Mouse (Mus musculus): ENCODE results near the gene Syne1. TPM values are rescaled to one million over a fixed set of nuclear protein-coding genes. Genes with fewer than 3 reads are reported as not detected.

The Syne1 gene
- polyA plus RNA-seq, 1 experiment = 17.5 TPM

DNA sequence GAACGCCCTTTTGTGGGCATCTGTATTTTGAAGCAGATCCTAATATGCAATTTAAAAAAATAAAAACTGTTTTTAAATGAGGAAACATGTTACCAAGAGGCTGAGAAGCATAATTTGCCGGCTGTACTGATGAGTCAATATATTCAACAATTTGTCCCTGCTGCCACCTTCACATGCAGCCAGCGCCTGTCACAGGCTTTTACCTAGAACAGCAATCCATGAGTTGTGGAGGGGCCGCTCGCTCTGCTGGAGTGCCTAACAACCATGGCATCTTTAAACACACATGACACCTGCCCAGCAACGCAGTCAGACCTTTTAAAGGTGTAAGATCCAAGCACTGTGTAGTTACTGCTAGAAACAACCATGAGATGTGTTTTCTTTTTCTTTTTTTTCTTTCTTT is 183.0 kb downstream of the Syne1 start:
- TF ChIP-seq POLR2A (IDR thresholded peaks at IDR 0.05; ENCODE audit: borderline replicate concordance, low read depth, low read length) (no peak), CTCF (IDR thresholded peaks at IDR 0.05; ENCODE audit: low read depth, low read length) (no peak)
- no peaks in the 10 kb centered on the region for H3K4me1 ChIP-seq (ENCODE audit: control insufficient read depth, insufficient read depth, low read length)
- no peak overlapping the region for H3K4me3 ChIP-seq (ENCODE audit: insufficient read depth, low read length)
- H3K27ac ChIP-seq (ENCODE audit: insufficient read depth, low read depth, low read length) = no peak overlapping the region

DNA sequence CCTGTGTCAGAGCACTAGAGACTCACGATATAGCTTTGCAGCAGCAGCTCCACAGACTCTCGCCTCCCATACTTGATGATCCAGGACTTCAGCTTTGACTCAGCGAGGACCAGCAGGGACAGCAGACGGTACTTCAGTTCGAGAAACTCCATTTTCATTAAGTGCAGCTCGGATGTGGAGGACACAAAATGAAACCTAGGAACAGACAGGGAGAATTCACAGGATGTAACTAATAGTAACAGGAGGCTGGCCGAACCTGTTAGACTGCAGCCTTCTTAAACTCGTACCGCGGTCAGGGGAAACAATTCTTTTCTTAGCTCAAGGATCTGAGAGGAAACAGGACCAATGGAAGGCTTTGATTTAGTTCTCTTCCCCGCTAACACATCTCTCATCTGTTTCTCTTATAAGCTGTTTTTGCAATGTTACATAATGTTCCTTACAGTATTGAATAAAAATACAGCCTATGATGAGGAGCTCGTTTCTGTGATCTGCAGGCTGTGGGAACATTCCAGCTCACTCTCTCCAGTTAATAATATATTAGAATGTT is 183.7 kb downstream of the Syne1 start:
- TF ChIP-seq CTCF (IDR thresholded peaks at IDR 0.05; ENCODE audit: low read depth, low read length) = no peak
- no peak for TF ChIP-seq POLR2A (IDR thresholded peaks at IDR 0.05; ENCODE audit: borderline replicate concordance, low read depth, low read length)
- H3K4me3 ChIP-seq (ENCODE audit: insufficient read depth, low read length) = no peak overlapping the region
- H3K4me1 ChIP-seq (ENCODE audit: control insufficient read depth, insufficient read depth, low read length) = no peaks in the 10 kb centered on the region
- no peak overlapping the region for H3K27ac ChIP-seq (ENCODE audit: insufficient read depth, low read depth, low read length)

DNA sequence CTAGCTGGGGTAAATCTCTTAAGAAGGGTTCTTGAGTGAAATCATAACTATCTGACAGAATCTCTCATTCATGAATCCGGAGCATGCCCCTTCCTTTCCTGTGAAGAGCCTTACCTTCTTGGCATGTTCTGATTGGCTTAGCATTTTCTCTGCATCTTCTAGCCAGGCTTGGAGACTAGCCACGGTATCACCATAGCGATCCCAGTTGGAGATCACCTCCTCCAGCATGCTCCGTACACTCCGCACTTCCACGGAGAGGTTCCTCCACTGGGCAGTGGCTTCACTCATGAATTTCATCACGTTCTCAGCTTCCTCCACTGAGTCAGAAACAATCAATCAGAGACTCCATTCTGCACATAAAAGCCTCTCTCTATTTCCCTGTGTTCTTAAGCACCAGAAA is 190.7 kb downstream of the Syne1 start:
- Histone ChIP-seq H3K27ac (ENCODE audit: insufficient read depth, low read depth, low read length) (no peak overlapping the region), H3K4me3 (ENCODE audit: insufficient read depth, low read length) (no peak overlapping the region), H3K4me1 (ENCODE audit: control insufficient read depth, insufficient read depth, low read length) (no peaks in the 10 kb centered on the region)
- TF ChIP-seq POLR2A (IDR thresholded peaks at IDR 0.05; ENCODE audit: borderline replicate concordance, low read depth, low read length) = no peak
- no peak for TF ChIP-seq CTCF (IDR thresholded peaks at IDR 0.05; ENCODE audit: low read depth, low read length)

DNA sequence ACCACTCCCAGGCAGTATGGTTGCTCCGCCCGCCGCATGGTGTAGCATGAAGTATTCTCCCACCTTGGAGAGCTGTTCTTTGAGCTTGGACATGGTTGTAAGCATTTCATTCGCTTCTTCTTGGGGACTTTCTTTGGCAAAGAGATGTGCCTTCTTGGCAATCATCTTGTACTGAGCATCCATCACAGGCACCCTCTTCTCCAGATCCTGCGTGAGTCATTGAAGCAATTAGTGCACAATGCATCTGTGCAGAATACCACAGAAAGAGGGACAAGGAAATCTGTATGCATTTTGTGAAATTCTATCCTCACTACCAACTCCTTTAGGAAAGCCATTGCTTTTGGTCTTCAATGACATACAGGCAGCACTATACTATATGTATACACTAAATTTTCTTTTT is 194.7 kb downstream of the Syne1 start:
- TF ChIP-seq POLR2A (IDR thresholded peaks at IDR 0.05; ENCODE audit: borderline replicate concordance, low read depth, low read length) (no peak), CTCF (IDR thresholded peaks at IDR 0.05; ENCODE audit: low read depth, low read length) (no peak)
- Histone ChIP-seq H3K27ac (ENCODE audit: insufficient read depth, low read depth, low read length) (no peak overlapping the region), H3K4me3 (ENCODE audit: insufficient read depth, low read length) (no peak overlapping the region), H3K4me1 (ENCODE audit: control insufficient read depth, insufficient read depth, low read length) (no peaks in the 10 kb centered on the region)

DNA sequence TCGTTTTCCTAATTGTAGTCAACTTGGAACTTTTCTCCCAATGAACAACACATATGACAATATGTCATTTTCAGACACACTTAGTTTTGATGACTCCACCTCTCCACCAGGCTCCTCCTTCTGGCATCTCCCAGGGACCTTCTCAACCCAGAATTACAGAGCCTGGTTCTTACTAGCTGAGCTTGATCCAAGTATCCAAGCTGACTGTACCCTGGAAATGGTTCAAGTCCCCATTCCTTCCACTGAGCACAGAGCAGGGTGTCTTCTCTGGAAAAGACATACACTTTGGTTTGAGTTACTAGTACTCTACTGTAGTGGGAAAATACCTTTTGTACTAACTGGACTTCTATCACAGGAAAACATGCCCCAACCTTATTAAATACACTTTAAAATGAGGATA is 197.9 kb downstream of the Syne1 start:
- no peak for TF ChIP-seq POLR2A (IDR thresholded peaks at IDR 0.05; ENCODE audit: borderline replicate concordance, low read depth, low read length)
- no peak for TF ChIP-seq CTCF (IDR thresholded peaks at IDR 0.05; ENCODE audit: low read depth, low read length)
- no peak overlapping the region for H3K4me3 ChIP-seq (ENCODE audit: insufficient read depth, low read length)
- no peak overlapping the region for H3K27ac ChIP-seq (ENCODE audit: insufficient read depth, low read depth, low read length)
- H3K4me1 ChIP-seq (ENCODE audit: control insufficient read depth, insufficient read depth, low read length) = no peaks in the 10 kb centered on the region

DNA sequence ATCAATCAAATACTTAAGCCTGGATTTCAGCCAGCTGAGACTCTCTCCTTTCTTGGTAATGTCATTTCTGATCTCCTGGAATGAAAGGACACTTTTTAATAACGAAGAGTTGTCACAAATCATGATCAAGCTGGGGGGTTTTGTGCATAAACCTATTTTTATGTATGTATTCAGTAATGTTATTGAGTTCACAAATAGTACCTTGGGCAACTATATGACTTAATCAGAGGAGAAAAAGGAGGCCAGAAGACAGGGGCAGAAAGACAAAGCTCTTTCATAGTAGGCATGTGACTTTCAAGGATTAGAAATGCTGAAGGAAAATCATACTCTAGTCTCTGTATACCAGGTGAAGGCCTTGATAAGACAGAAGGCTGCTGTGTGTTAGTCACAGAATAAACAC is 204.4 kb downstream of the Syne1 start:
- no peak for TF ChIP-seq CTCF (IDR thresholded peaks at IDR 0.05; ENCODE audit: low read depth, low read length)
- no peak for TF ChIP-seq POLR2A (IDR thresholded peaks at IDR 0.05; ENCODE audit: borderline replicate concordance, low read depth, low read length)
- no peak overlapping the region for H3K4me3 ChIP-seq (ENCODE audit: insufficient read depth, low read length)
- no peak overlapping the region for H3K27ac ChIP-seq (ENCODE audit: insufficient read depth, low read depth, low read length)

DNA sequence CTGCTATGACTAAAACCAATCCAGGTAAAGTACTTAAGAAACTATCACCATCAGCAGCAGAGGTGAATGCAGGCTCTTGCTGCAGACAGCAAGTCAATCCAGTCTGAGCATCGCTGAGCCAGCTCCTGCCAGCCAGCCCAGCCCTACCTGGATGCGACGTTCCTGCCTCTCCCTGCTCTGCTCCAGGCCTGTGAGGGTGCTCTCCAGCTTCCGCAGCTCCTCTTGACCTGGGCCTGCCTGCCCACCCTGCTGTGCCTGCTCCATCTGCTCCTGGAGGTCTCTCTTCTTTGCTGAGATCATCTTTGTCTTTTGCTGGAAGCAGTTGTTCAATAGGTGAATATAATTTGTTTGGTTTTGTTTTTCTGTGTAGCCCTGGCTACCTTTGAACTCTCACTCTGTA is 208.1 kb downstream of the Syne1 start:
- Histone ChIP-seq H3K27ac (ENCODE audit: insufficient read depth, low read depth, low read length) (no peak overlapping the region), H3K4me1 (ENCODE audit: control insufficient read depth, insufficient read depth, low read length) (no peaks in the 10 kb centered on the region), H3K4me3 (ENCODE audit: insufficient read depth, low read length) (no peak overlapping the region)
- TF ChIP-seq CTCF (IDR thresholded peaks at IDR 0.05; ENCODE audit: low read depth, low read length) = no peak
- no peak for TF ChIP-seq POLR2A (IDR thresholded peaks at IDR 0.05; ENCODE audit: borderline replicate concordance, low read depth, low read length)

More for the DNA sequence above, 204.4 kb downstream of the Syne1 start:
- H3K4me1 ChIP-seq (ENCODE audit: control insufficient read depth, insufficient read depth, low read length) = no peaks in the 10 kb centered on the region

DNA sequence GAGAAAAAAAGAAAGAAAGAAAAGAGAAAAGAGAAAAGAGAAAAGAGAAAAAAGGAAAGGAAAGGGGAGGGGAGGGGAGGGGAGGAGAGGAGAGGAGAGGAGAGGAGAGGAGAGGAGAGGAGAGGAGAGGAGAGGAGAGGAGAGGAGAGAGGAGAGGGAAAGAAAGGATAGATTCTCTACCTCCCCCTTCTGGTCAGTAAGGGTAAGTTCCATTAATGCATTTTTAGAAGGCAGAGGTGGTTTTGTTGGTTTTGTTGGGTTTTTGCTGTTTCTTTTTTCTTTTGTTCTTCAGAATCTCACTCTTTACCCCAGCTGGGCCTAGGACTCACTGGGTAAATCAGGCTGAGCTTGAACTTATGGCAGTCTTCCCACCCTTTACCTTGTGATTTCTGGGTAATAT is 214.9 kb downstream of the Syne1 start:
- Histone ChIP-seq H3K4me3 (ENCODE audit: insufficient read depth, low read length) (no peak overlapping the region), H3K27ac (ENCODE audit: insufficient read depth, low read depth, low read length) (no peak overlapping the region), H3K4me1 (ENCODE audit: control insufficient read depth, insufficient read depth, low read length) (no peaks in the 10 kb centered on the region)
- TF ChIP-seq POLR2A (IDR thresholded peaks at IDR 0.05; ENCODE audit: borderline replicate concordance, low read depth, low read length) = no peak
- no peak for TF ChIP-seq CTCF (IDR thresholded peaks at IDR 0.05; ENCODE audit: low read depth, low read length)

DNA sequence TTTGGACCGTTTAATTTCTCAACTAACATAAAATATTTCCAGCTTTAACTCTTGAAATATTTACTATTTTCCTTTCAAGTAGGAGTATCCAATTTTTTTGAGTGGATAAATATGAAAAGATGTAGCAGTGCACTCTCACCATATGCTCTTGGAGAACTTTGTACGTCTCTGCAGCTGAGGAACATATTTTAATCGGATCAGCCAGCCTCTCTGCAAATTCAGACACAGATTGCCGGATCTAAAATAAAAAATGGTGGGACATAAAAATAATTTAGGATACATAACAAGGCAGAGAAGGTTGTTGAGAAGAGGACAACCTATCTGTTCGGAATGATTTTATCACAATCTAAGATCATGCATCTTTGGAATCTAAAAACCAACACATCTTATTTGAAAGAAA is 218.5 kb downstream of the Syne1 start:
- Histone ChIP-seq H3K4me3 (ENCODE audit: insufficient read depth, low read length) (no peak overlapping the region), H3K4me1 (ENCODE audit: control insufficient read depth, insufficient read depth, low read length) (no peaks in the 10 kb centered on the region), H3K27ac (ENCODE audit: insufficient read depth, low read depth, low read length) (no peak overlapping the region)
- TF ChIP-seq POLR2A (IDR thresholded peaks at IDR 0.05; ENCODE audit: borderline replicate concordance, low read depth, low read length) (no peak), CTCF (IDR thresholded peaks at IDR 0.05; ENCODE audit: low read depth, low read length) (no peak)

DNA sequence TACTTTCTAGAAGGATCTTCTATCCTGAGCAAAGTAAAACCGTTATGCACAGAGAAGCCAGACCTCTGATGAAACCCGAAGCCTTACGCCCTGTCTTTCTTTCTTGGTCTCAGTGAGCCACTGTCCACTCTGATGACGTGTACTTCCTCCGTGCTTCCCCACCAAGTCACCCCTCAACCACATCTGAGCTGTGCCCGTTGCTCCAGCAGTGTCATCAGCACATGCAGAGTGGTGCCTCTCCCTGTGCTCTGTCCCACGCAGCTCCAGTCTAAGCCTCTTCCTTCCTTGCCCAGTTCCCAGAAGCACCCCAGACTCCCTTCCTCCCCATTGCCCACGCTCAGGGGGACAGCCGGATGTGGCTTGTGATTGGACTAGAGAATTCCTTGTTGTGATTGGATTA is 224.6 kb downstream of the Syne1 start:
- Histone ChIP-seq H3K27ac (ENCODE audit: insufficient read depth, low read depth, low read length) (no peak overlapping the region), H3K4me3 (ENCODE audit: insufficient read depth, low read length) (no peak overlapping the region), H3K4me1 (ENCODE audit: control insufficient read depth, insufficient read depth, low read length) (no peaks in the 10 kb centered on the region)
- TF ChIP-seq POLR2A (IDR thresholded peaks at IDR 0.05; ENCODE audit: borderline replicate concordance, low read depth, low read length) = no peak
- TF ChIP-seq CTCF (IDR thresholded peaks at IDR 0.05; ENCODE audit: low read depth, low read length) = no peak

All from bone marrow macrophage, adult 2 months (primary cell).